Mouse (Mus musculus) ES-Bruce4 (cell line): Measurements from ENCODE around the gene Notch4.

Experiments
- CTCF ChIP-seq: IDR thresholded peaks from one replicate; pipeline ENCODE4 v1.8.1; 2011; ENCODE audit warnings: low read depth, low read length
- POLR2A ChIP-seq: IDR thresholded peaks from one replicate; pipeline ENCODE4 v1.8.1; 2011; ENCODE audit warnings: low read length; ENCODE audit not compliant: insufficient read depth

GRCm38 (mm10) chr17:34561200-34561599 is 2.9 kb upstream of the Notch4 start:
- TF ChIP-seq CTCF (no peak), POLR2A (no peak)
